Mouse (Mus musculus): ENCODE results near the gene Pcbd1. TPM values are rescaled to one million over a fixed set of nuclear protein-coding genes. Genes with fewer than 3 reads are reported as not detected.
"Not testable (repeated sequence)": the region's sequence is repeated elsewhere in the genome, so short reads cannot be mapped to it uniquely, and the experiment has no call there.

Pcbd1 gene
- polyA plus RNA-seq, 1 experiment from 2014 or later = 22.1 TPM

DNA sequence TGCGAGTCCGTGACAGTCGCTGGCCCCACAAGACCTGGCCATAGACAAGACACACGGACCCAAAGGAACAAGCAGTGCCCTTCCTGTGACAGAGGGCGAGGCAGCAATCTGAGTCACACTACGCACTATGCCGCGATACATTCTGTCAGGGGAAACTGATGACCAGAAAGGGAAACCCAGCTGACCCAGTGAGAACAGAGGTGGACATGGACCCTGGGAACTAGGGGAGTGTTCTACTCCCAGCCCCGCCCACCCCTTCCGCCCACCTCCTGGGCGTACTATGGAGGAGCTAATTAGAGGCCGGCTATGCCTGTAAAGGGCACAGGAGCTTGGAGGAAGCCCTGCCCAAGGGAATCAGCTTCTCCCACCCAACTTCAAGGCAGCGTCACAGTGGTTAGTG lies 19.9 kb upstream of the Pcbd1 start:
- Histone ChIP-seq H3K4me3 (peak overlapping the region; percentile 28), H3K36me3 (replicated peaks) (no peaks in the 10 kb centered on the region), H3K9me3 (no peaks in the 10 kb centered on the region), H3K27me3 (ENCODE audit: poor library complexity, severe bottlenecking) (peaks cover 32% of the 10 kb centered on the region), H3K27ac (peak overlapping the region; percentile 49; the same call in 1 of the 2 replicates), H3K4me1 (peaks cover 52% of the 10 kb centered on the region)
- DNase-seq (ENCODE audit: extremely low spot score, low spot score) = peak; percentile 41
- 6% methylated on average over 13 of the region's 13 CpGs for WGBS

DNA sequence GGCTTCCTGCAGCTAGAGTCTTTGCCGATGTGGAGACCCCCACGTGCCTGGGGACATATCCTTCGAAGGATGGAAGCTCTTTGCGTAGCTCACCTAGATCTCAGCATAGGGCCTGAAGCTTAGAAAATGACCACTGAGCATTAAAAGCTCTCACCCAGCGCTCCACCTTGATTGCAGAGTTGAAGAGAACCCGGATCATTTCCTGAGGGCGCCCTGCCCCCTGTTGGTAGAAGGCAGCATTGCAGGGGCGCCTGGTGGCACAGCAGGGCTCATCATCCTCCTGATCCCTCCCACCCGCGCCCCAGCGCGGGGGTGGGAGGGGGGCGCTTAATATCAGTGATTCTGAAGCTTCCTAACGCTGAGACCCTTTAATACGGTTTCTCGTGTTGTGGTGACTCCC lies 16.8 kb upstream of the Pcbd1 start:
- Histone ChIP-seq H3K9me3 (no peaks in the 10 kb centered on the region), H3K4me3 (no peak overlapping the region), H3K27me3 (ENCODE audit: poor library complexity, severe bottlenecking) (peaks cover 24% of the 10 kb centered on the region), H3K4me1 (peaks cover 38% of the 10 kb centered on the region), H3K36me3 (replicated peaks) (no peaks in the 10 kb centered on the region), H3K27ac (no peak overlapping the region)
- DNase-seq (ENCODE audit: extremely low spot score, low spot score) = peak; percentile 63
- 15% methylated on average over 16 of the region's 16 CpGs for WGBS

GRCm38 (mm10) chr10:61074643-61075042 lies 14.5 kb upstream of the Pcbd1 start:
- no peak overlapping the region for H3K27ac ChIP-seq
- no peaks in the 10 kb centered on the region for H3K36me3 ChIP-seq (replicated peaks)
- peaks cover 42% of the 10 kb centered on the region for H3K4me1 ChIP-seq
- no peak overlapping the region for H3K4me3 ChIP-seq
- peaks cover 19% of the 10 kb centered on the region for H3K27me3 ChIP-seq (ENCODE audit: poor library complexity, severe bottlenecking)
- WGBS = 13% methylated on average over 1 of the region's 1 CpGs
- no peak for DNase-seq (ENCODE audit: extremely low spot score, low spot score)
- H3K9me3 ChIP-seq = no peaks in the 10 kb centered on the region

GRCm38 (mm10) chr10:61075607-61076006 lies 13.5 kb upstream of the Pcbd1 start:
- no peak overlapping the region for H3K27ac ChIP-seq
- no peak for DNase-seq (ENCODE audit: extremely low spot score, low spot score)
- H3K27me3 ChIP-seq (ENCODE audit: poor library complexity, severe bottlenecking) = peaks cover 14% of the 10 kb centered on the region
- H3K4me3 ChIP-seq = no peak overlapping the region
- WGBS = 93% methylated on average over 3 of the region's 3 CpGs
- peaks cover 48% of the 10 kb centered on the region for H3K4me1 ChIP-seq
- H3K36me3 ChIP-seq (replicated peaks) = no peaks in the 10 kb centered on the region
- no peaks in the 10 kb centered on the region for H3K9me3 ChIP-seq

GRCm38 (mm10) chr10:61080227-61080930 lies 8.8 kb upstream of the Pcbd1 start:
- WGBS = 41% methylated on average over 14 of the region's 14 CpGs
- peak overlapping the region; percentile 31 for H3K4me3 ChIP-seq
- H3K27me3 ChIP-seq (ENCODE audit: poor library complexity, severe bottlenecking) = no peaks in the 10 kb centered on the region
- H3K4me1 ChIP-seq = peaks cover 32% of the 10 kb centered on the region
- H3K36me3 ChIP-seq (replicated peaks) = no peaks in the 10 kb centered on the region
- peak; percentile 83 for DNase-seq (ENCODE audit: extremely low spot score, low spot score)
- H3K9me3 ChIP-seq = no peaks in the 10 kb centered on the region
- peak overlapping the region; percentile 90 for H3K27ac ChIP-seq

DNA sequence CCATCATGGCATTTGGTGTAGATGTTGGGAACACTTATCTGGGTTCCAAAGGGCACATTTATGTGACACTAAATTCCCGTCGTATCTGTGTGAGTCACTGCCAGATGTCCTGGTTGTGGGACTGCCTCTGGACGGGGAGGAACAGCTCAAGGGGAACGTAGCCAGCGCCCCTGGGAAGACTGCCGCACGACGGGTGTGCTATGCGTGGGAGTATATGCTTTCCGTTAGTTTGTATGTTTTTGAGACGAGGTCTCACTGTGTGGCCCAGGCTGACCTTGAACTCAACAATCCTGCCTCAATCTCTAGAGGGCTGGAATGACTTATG lies 8.2 kb upstream of the Pcbd1 start:
- no peak for DNase-seq (ENCODE audit: extremely low spot score, low spot score)
- H3K4me3 ChIP-seq = no peak overlapping the region
- H3K4me1 ChIP-seq = peaks cover 32% of the 10 kb centered on the region
- no peaks in the 10 kb centered on the region for H3K27me3 ChIP-seq (ENCODE audit: poor library complexity, severe bottlenecking)
- no peaks in the 10 kb centered on the region for H3K9me3 ChIP-seq
- H3K27ac ChIP-seq = peak overlapping the region; percentile 90
- no peaks in the 10 kb centered on the region for H3K36me3 ChIP-seq (replicated peaks)
- 91% methylated on average over 11 of the region's 11 CpGs for WGBS

- H3K27me3 ChIP-seq (ENCODE audit: poor library complexity, severe bottlenecking) = no peaks in the 10 kb centered on the region
- DNase-seq (ENCODE audit: extremely low spot score, low spot score) = no peak
- H3K27ac ChIP-seq = no peak overlapping the region
- WGBS = 94% methylated on average over 2 of the region's 2 CpGs
- no peaks in the 10 kb centered on the region for H3K36me3 ChIP-seq (replicated peaks)
- no peaks in the 10 kb centered on the region for H3K9me3 ChIP-seq
- H3K4me3 ChIP-seq = no peak overlapping the region
- peaks cover 27% of the 10 kb centered on the region for H3K4me1 ChIP-seq
Measured at GRCm38 (mm10) chr10:61085364-61085763, 3.8 kb upstream of the Pcbd1 start.

DNA sequence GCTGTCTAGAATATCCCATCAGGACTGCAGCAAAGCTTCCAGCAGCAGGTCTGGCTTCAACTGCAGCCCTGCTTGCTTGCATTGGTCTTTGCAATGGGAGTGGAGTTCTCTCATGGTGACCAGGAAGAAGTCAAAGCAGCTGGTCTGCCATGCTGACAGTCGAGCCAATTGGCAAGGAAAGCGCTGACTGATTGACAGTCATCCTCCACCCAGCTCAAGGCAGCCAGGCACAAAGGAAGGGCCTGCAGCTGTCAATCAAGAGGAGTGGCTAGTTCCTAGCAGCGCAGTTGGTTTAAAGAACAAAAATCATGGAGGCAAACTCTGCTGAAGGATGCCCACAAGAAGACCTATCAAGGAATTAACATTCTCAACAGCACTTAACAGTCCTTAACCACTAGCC lies 2.6 kb upstream of the Pcbd1 start:
- Histone ChIP-seq H3K4me3 (no peak overlapping the region), H3K27ac (no peak overlapping the region)
- WGBS = 24% methylated on average over 3 of the region's 3 CpGs

GRCm38 (mm10) chr10:61088468-61088867 lies 663 bp upstream of the Pcbd1 start:
- H3K4me3 ChIP-seq = no peak overlapping the region
- H3K4me1 ChIP-seq = peaks cover 21% of the 10 kb centered on the region
- no peak overlapping the region for H3K27ac ChIP-seq
- no peaks in the 10 kb centered on the region for H3K9me3 ChIP-seq
- H3K27me3 ChIP-seq (ENCODE audit: poor library complexity, severe bottlenecking) = no peaks in the 10 kb centered on the region
- H3K36me3 ChIP-seq (replicated peaks) = no peaks in the 10 kb centered on the region
- WGBS = 97% methylated on average over 3 of the region's 3 CpGs
- no peak for DNase-seq (ENCODE audit: extremely low spot score, low spot score)

More for the DNA sequence above, 2.6 kb upstream of the Pcbd1 start:
- Histone ChIP-seq H3K9me3 (no peaks in the 10 kb centered on the region), H3K36me3 (replicated peaks) (no peaks in the 10 kb centered on the region), H3K4me1 (peaks cover 21% of the 10 kb centered on the region), H3K27me3 (ENCODE audit: poor library complexity, severe bottlenecking) (no peaks in the 10 kb centered on the region)
- peak; percentile 39 for DNase-seq (ENCODE audit: extremely low spot score, low spot score)

DNA sequence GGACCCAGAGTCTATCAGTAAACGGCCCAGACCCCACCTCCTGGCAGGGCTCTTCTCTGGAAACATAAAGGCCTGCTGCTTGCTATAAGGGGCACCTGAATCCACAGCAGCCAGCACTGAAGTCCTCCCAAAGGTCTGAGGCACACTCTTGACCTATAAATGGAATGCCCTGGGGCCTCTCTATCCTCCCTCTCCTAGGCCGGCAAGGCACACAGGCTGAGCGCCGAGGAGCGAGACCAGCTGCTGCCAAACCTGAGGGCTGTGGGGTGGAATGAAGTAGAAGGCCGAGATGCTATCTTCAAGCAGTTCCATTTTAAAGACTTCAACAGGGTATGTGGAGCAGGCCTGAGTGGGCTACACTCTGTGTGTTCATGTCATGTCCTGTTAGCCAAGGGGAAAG lies 2.7 kb downstream of the Pcbd1 start:
- 81% methylated on average over 6 of the region's 6 CpGs for WGBS
- DNase-seq (ENCODE audit: extremely low spot score, low spot score) = no peak
- Histone ChIP-seq H3K27ac (no peak overlapping the region), H3K9me3 (no peaks in the 10 kb centered on the region), H3K27me3 (ENCODE audit: poor library complexity, severe bottlenecking) (no peaks in the 10 kb centered on the region), H3K4me1 (peaks cover 14% of the 10 kb centered on the region), H3K36me3 (replicated peaks) (0 out of 2 replicates have a peak, but pooled peaks cover 5% of the 10 kb centered on the region), H3K4me3 (no peak overlapping the region)

- WGBS = 91% methylated on average over 3 of the region's 3 CpGs
- Histone ChIP-seq H3K36me3 (replicated peaks) (peaks cover 99% of the 10 kb centered on the region), H3K4me1 (no peaks in the 10 kb centered on the region), H3K27ac (no peak overlapping the region), H3K9me3 (no peaks in the 10 kb centered on the region), H3K27me3 (ENCODE audit: poor library complexity, severe bottlenecking) (no peaks in the 10 kb centered on the region), H3K4me3 (no peak overlapping the region)
- no peak for DNase-seq (ENCODE audit: extremely low spot score, low spot score)
Measured at GRCm38 (mm10) chr10:61103564-61104114, 14.5 kb downstream of the Pcbd1 start.

DNA sequence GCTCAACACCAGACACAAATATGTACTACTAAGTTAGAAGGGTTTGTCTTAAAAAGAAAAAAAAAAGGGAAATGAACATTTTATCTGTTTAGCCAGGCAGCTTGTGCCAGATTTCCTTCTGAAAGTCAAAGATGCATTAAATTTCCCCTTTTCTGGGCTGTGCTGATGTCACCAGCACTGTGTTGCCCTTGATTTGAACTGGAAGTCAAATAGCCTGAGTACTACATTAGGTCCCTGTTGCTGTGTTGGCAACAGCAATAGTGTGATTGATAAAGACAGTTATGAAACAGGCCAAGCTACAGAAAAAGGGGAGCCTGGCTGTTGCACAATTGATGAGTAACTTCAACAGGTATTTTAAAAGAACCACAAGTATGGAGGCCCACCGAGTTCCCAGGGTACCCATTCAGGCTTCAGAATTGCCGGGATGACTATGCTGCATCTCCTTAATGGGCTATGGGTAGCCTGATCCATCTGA lies 25.2 kb downstream of the Pcbd1 start:
- Histone ChIP-seq H3K4me3 (no peak overlapping the region), H3K36me3 (replicated peaks) (peaks cover 78% of the 10 kb centered on the region)
- no peak for DNase-seq (ENCODE audit: extremely low spot score, low spot score)

GRCm38 (mm10) chr10:61121732-61122131 lies 32.6 kb downstream of the Pcbd1 start:
- not testable (repeated sequence) for H3K9me3 ChIP-seq; H3K27me3 ChIP-seq (ENCODE audit: poor library complexity, severe bottlenecking); H3K4me1 ChIP-seq; DNase-seq (ENCODE audit: extremely low spot score, low spot score); H3K4me3 ChIP-seq; H3K27ac ChIP-seq
- peaks cover 47% of the 10 kb centered on the region for H3K36me3 ChIP-seq (replicated peaks)
- 95% methylated on average over 4 of the region's 4 CpGs for WGBS

More for the DNA sequence above, 25.2 kb downstream of the Pcbd1 start:
- Histone ChIP-seq H3K4me1 (no peaks in the 10 kb centered on the region), H3K27ac (no peak overlapping the region), H3K9me3 (no peaks in the 10 kb centered on the region), H3K27me3 (ENCODE audit: poor library complexity, severe bottlenecking) (no peaks in the 10 kb centered on the region)
- WGBS = 98% methylated on average over 2 of the region's 2 CpGs

Data from forebrain, embryonic 10.5 days (tissue).